ENCODE assay signal across 12 mouse cellular contexts in genomic region chr9:63196114-63196682, GRCm38 (mm10). TPM values are rescaled to one million over a fixed set of nuclear protein-coding genes. Genes with fewer than 3 reads are reported as not detected.
DNase-seq lines count a peak whose midpoint lies in the region; ATAC-seq and TF ChIP-seq lines count a peak whose summit lies in the region.
"Had no signal": no experiment of that assay in that cellular context is flagged by ENCODE, and none has a peak within 500 bp of the region (broad histone marks: within the 10 kb centered on the region; RNA-seq: fewer than 3 reads in every experiment).

No protein-coding gene starts in this region.

- H3K36me3 ChIP-seq in hindbrain, embryonic 12.5 days, result no peaks in the 10 kb centered on the region
- H3K36me3 ChIP-seq in thymus, adult 2 months (ENCODE audit: control insufficient read depth, insufficient read depth, low read length), result no peaks in the 10 kb centered on the region

- peaks cover 38% of the 10 kb centered on the region for H3K4me1 ChIP-seq in hindbrain, embryonic 12.5 days
- no peaks in the 10 kb centered on the region for H3K4me1 ChIP-seq in thymus, adult 2 months (replicated peaks; ENCODE audit: control insufficient read depth, insufficient read depth, low read length)

- no peaks in the 10 kb centered on the region for H3K27me3 ChIP-seq in hindbrain, embryonic 12.5 days
- no peaks in the 10 kb centered on the region for H3K27me3 ChIP-seq in thymus, adult 2 months (ENCODE audit: control insufficient read depth, insufficient read depth, low read length)
- H3K27me3 ChIP-seq: midbrain, embryonic 13.5 days had no signal

- no peak for ATAC-seq in hindbrain, embryonic 12.5 days (ENCODE audit: low FRiP score)

- H3K4me2 ChIP-seq in hindbrain, embryonic 12.5 days (replicated peaks), result no peak overlapping the region
- H3K4me2 ChIP-seq: midbrain, embryonic 13.5 days had no signal

- no peak for TF ChIP-seq CTCF in thymus, adult 2 months (IDR thresholded peaks at IDR 0.05; ENCODE audit: borderline replicate concordance, control insufficient read depth, extremely low read depth, insufficient read depth, low read length, poor library complexity)

- TF ChIP-seq POLR2A in thymus, adult 2 months (IDR thresholded peaks at IDR 0.05; ENCODE audit: control insufficient read depth, extremely low read depth, insufficient read depth, low read length, poor library complexity), result no peak

- DNase-seq in cerebellum, postnatal 10 days, result peak; percentile 40 to 45
- no peak for DNase-seq in cerebellum, adult 8-10 months
- DNase-seq in urinary bladder, postnatal 14 days (ENCODE audit: low spot score), result peak; percentile 22
- no peak for DNase-seq in urinary bladder, postnatal 4 days (ENCODE audit: low spot score in 2 of 2)
- DNase-seq in layer of hippocampus, adult 9-10 months (ENCODE audit: low spot score), result no peak
- DNase-seq in cerebellum, adult 18-20 months, result no peak
- DNase-seq in thymus, adult 2 months, result no peak

- H3K9me3 ChIP-seq in hindbrain, embryonic 12.5 days (replicated peaks), result no peaks in the 10 kb centered on the region
- H3K9me3 ChIP-seq: midbrain, embryonic 13.5 days had no signal

- H3K9ac ChIP-seq in hindbrain, embryonic 12.5 days, result no peak overlapping the region
- H3K9ac ChIP-seq: midbrain, embryonic 13.5 days had no signal

- H3K4me3 ChIP-seq in hindbrain, embryonic 12.5 days, result no peak overlapping the region
- no peak overlapping the region for H3K4me3 ChIP-seq in thymus, adult 2 months (ENCODE audit: control insufficient read depth, insufficient read depth, low read length)
- H3K4me3 ChIP-seq: midbrain, embryonic 13.5 days had no signal

- WGBS in hindbrain, embryonic 12.5 days, result 43% methylated on average over 8 of the region's 8 CpGs
- 94% methylated on average over 8 of the region's 8 CpGs for WGBS in thymus, adult 2 months

- 0 out of 2 replicates have a peak overlapping the region, but pooled peaks have one; percentile 26 for H3K27ac ChIP-seq in hindbrain, embryonic 12.5 days
- H3K27ac ChIP-seq in thymus, adult 2 months (ENCODE audit: control insufficient read depth, insufficient read depth, low read length), result no peak overlapping the region
- H3K27ac ChIP-seq: midbrain, embryonic 13.5 days had no signal

RNA-seq across cellular contexts. Expression of gene Skor1, which starts 47.4 kb away (rescaled TPM):
- polyA plus RNA-seq in hindbrain, embryonic 12.5 days (2016; fragmentation: Nextera tagmentation; extraction: Ambion mirVana), result 24.0 and 27.1 TPM in 2 replicates
- 0.04 and 0.09 TPM in 2 replicates for polyA plus RNA-seq in thymus, adult 2 months (2012; rRNA removed)
- polyA plus RNA-seq: C2C12; kidney, embryonic 14.5 days; lung, embryonic 16.5 days had no signal

Comparison
In these comparisons a context has a peak if more than half of its experiments do, and no peak if none do; other contexts are left out.
1. DNase-seq: peak in cerebellum, postnatal 10 days (2 of 2) and urinary bladder, postnatal 14 days (single experiment); none in cerebellum, adult 8-10 months (single experiment), urinary bladder, postnatal 4 days (0 of 2), layer of hippocampus, adult 9-10 months (single experiment), cerebellum, adult 18-20 months (0 of 2) and thymus, adult 2 months (single experiment).
2. RNA of gene Skor1, which starts 47.4 kb away (polyA plus RNA-seq): 24.0 to 27.1 TPM in hindbrain, embryonic 12.5 days; 0.04 to 0.09 TPM in thymus, adult 2 months; every median in the first group is over 10 times any median in the second.